Mouse (Mus musculus) brain, embryonic 14.5 days (tissue): ENCODE results near the gene Pycard. TPM values are rescaled to one million over a fixed set of nuclear protein-coding genes. Genes with fewer than 3 reads are reported as not detected.
"Not testable (repeated sequence)": the region's sequence is repeated elsewhere in the genome, so short reads cannot be mapped to it uniquely, and the experiment has no call there.

ENCODE experiments used
- DNase-seq: peaks from one replicate; pipeline ENCODE4 v3.0.0-alpha.2; 2011; ENCODE audit warnings: low read depth
- CTCF ChIP-seq: fragments of 200-500 bp; IDR thresholded peaks from 2 replicates; pipeline ENCODE4 v1.5.1; 2012; ENCODE audit warnings: inconsistent platforms, mild to moderate bottlenecking, moderate library complexity, borderline replicate concordance; ENCODE audit not compliant: insufficient read depth, insufficient read length; ENCODE audit errors: extremely low read depth
- POLR2A ChIP-seq: fragments of 200-500 bp; IDR thresholded peaks from 2 replicates; pipeline ENCODE4 v1.6.1; 2012; ENCODE audit warnings: mild to moderate bottlenecking, inconsistent platforms, borderline replicate concordance; ENCODE audit not compliant: poor library complexity, insufficient read depth, insufficient read length, severe bottlenecking; ENCODE audit errors: extremely low read depth
- polyA plus RNA-seq: library from polyadenylated mRNA; depleted of rRNA; stranded (reverse); fragments of >200 nt; gene quantifications from 2 replicates; pipeline ENCODE4 v1.2.3, GENCODE M21; 2012; rRNA removed

Gene Pycard
- polyA plus RNA-seq, 1 experiment: 6.9 TPM

GRCm38 (mm10) chr7:127959364-127959763 is 34.3 kb downstream of the Pycard start:
- no peak for DNase-seq
- TF ChIP-seq CTCF (no peak), POLR2A (no peak)

GRCm38 (mm10) chr7:127952864-127953581 is 40.6 kb downstream of the Pycard start:
- DNase-seq: no peak
- TF ChIP-seq CTCF (no peak), POLR2A (no peak)

- TF ChIP-seq CTCF (no peak), POLR2A (no peak)
- no peak for DNase-seq
Measured at GRCm38 (mm10) chr7:127946470-127947023, 47.1 kb downstream of the Pycard start, which contains the start of gene Prss36. TSS of gene Prss36 (minus strand) at chr7:127946725.

- no peak for DNase-seq
- no peak for TF ChIP-seq CTCF
Measured at GRCm38 (mm10) chr7:127944614-127945013, 49.1 kb downstream of the Pycard start.

GRCm38 (mm10) chr7:127942097-127942496 is 51.6 kb downstream of the Pycard start:
- not testable (repeated sequence) for DNase-seq

Other genes starting within 250 kb of the Pycard start
- gene Fbxl19, start 249.3 kb downstream of the Pycard start, polyA plus RNA-seq: 138 and 171 TPM in 2 replicates
- 9.3 and 11.2 TPM in 2 replicates for gene Orai3, start 224.1 kb downstream of the Pycard start, polyA plus RNA-seq
- gene Setd1a, start 217.2 kb downstream of the Pycard start, polyA plus RNA-seq: 8.9 and 23.2 TPM in 2 replicates
- not detected in 2 replicates for gene Gm49388, start 208.3 kb downstream of the Pycard start, polyA plus RNA-seq
- gene Hsd3b7, start 193.3 kb downstream of the Pycard start, polyA plus RNA-seq: 13.8 and 14.2 TPM in 2 replicates
- gene Stx4a, start 169.6 kb downstream of the Pycard start, polyA plus RNA-seq: 35.3 and 36.0 TPM in 2 replicates
- gene Stx1b, start 169.3 kb downstream of the Pycard start, polyA plus RNA-seq: 79.9 and 128 TPM in 2 replicates
- gene Zfp646, start 117.6 kb downstream of the Pycard start, polyA plus RNA-seq: 22.3 and 28.1 TPM in 2 replicates
- gene Zfp668, start 117.0 kb downstream of the Pycard start, polyA plus RNA-seq: 21.7 and 31.7 TPM in 2 replicates
- gene Prss53, start 102.9 kb downstream of the Pycard start, polyA plus RNA-seq: 2.2 and 3.5 TPM in 2 replicates
- not detected in 2 replicates for gene Gm21974, start 98.4 kb downstream of the Pycard start, polyA plus RNA-seq
- gene Vkorc1, start 98.2 kb downstream of the Pycard start, polyA plus RNA-seq: 68.2 and 78.7 TPM in 2 replicates
- gene Bckdk, start 89.8 kb downstream of the Pycard start, polyA plus RNA-seq: 59.5 and 79.8 TPM in 2 replicates
- 44.8 and 47.7 TPM in 2 replicates for gene Kat8, start 81.4 kb downstream of the Pycard start, polyA plus RNA-seq
- 0.51 and 0.97 TPM in 2 replicates for gene Prss8, start 63.8 kb downstream of the Pycard start, polyA plus RNA-seq
- 11.2 and 16.6 TPM in 2 replicates for gene Prss36, start 47.1 kb downstream of the Pycard start, polyA plus RNA-seq
- 596 and 633 TPM in 2 replicates for gene Fus, start 26.4 kb downstream of the Pycard start, polyA plus RNA-seq
- gene Trim72, start 10.1 kb upstream of the Pycard start, polyA plus RNA-seq: 0.92 and 1.0 TPM in 2 replicates
- 1.2 and 1.3 TPM in 2 replicates for gene Itgam, start 68.8 kb upstream of the Pycard start, polyA plus RNA-seq
- gene Gm49368, start 68.8 kb upstream of the Pycard start, polyA plus RNA-seq: 0.03 TPM in 1 of 2 replicates, not detected in the other
- 0.08 and 0.22 TPM in 2 replicates for gene Itgax, start 135.7 kb upstream of the Pycard start, polyA plus RNA-seq
- 0.09 TPM in 1 of 2 replicates, not detected in the other for gene Itgad, start 160.5 kb upstream of the Pycard start, polyA plus RNA-seq
- gene Cox6a2, start 212.5 kb upstream of the Pycard start, polyA plus RNA-seq: 0.68 and 0.77 TPM in 2 replicates
- gene Armc5, start 243.5 kb upstream of the Pycard start, polyA plus RNA-seq: 17.3 and 17.8 TPM in 2 replicates
- 3.5 and 4.4 TPM in 2 replicates for gene 9130023H24Rik, start 244.2 kb upstream of the Pycard start, polyA plus RNA-seq